Mouse (Mus musculus): ENCODE results near the gene Gm48552.

Gene Gm48552

DNA sequence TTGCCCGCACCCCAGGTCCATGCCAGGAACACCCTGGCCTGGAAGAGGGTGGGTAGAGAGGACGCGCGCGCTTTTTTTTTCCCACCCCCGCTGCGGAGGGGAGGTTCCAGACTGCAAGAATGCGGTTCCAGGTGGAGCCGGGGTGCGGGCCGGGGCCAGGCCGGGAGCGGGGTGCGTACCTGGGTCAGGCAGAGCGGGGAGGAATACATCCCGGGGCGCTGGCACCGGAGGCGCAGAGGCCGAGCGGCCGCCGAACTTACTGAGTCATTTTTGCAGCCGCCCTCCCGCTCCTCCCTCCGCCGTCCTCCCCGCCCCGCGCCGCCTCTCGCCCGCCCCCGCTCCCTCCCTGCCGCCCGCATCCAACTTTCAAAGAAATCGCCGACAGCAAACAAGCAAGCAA, 38.1 kb downstream of the Gm48552 start:
- in situ Hi-C loops (cut with MboI; ENCODE audit: unreplicated experiment in 2 of 2): no loop called here

DNA sequence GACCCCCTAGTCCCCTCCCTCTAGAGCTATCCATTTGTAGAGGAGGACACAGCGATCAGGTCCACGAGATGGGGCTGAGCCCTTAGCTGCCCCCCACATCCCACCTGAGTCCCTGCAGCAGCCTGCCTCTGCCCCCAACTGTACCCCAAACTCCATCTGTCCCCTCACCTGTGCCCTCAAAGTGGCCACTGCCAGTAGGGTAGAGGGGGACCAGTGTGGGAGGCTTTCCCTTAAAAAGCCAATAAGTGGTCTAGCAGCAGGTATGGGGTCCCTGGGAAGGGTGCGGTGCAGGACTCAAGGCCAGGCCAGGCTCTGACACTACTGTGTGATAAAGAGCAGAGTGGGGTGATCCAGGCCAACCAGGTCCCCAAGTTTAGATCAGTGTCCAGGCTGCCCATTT, 38.5 kb downstream of the Gm48552 start:
- in situ Hi-C loops (cut with MboI; ENCODE audit: unreplicated experiment in 2 of 2): no loop called here

DNA sequence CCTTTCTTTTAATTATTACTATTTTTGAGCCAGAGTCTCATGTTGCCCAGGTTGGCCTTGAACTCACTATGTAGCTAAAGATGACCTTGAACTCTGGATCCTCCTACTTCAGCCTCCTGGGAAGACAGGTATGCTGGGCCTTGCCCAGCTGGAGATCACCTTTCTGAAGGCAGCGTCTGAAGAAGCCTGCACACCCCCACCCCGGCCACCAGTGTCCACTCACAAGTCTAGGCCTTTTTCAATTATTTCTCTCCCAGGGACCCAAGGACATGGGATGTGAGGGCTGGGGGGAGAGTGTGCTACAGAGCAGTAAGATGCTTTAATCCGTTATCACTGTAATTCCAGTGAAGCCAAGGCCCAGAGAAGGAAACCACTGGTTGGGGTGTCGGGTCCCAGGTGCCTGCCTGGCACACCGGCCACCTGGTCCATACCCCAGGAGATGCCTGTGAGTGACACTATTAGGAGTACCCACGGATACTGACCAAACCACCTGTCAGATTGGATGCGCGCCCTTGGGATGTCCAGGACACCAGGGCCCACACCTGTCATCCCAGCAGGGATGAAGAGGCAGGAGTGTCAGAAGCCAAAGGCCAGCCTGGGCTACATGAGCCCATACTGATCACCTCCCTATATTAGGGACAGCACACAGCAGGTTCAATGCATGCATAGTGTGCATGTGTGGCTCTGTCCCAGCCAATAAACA, 39.1 kb downstream of the Gm48552 start:
- in situ Hi-C loops (cut with MboI; ENCODE audit: unreplicated experiment in 2 of 2): no loop called here

DNA sequence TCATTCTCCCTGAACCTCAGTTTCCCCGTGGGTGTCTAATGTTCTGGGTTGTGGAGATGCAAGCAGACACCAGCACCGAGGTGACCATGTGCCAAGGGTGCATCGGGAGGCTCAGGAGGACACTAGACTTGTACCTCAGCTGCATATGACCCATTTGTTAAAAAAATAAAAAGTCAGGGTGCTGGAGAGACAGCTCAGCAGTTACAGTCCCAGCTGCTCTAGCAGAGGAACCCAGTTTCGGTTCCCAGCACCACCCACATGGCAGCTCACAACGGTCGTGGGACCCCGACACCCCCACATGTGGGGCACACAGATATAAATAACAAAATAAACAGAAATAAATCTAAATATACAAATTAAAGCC, 39.7 kb downstream of the Gm48552 start:
- in situ Hi-C loops (cut with MboI; ENCODE audit: unreplicated experiment in 2 of 2): no loop called here

DNA sequence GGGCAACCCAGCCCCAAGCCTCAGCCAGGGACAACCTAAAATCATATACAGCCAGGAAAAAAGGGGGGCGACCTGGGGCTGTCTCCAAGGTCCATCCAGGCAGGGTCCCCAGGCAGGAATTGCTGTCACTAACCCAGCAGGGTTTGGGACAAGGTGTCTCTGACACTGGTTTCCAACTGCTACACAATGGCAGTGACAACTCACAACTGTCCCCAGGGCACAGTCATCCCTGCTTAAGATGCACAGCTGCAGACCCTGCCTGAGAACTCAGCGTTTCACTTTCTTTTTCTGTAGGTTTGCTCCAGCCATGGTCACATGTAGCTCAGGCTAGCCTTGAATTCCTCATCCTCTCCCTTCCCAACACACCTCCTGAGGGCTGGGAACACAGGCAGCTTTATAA, 40.3 kb downstream of the Gm48552 start:
- in situ Hi-C loops (cut with MboI; ENCODE audit: unreplicated experiment in 2 of 2): no loop called here

DNA sequence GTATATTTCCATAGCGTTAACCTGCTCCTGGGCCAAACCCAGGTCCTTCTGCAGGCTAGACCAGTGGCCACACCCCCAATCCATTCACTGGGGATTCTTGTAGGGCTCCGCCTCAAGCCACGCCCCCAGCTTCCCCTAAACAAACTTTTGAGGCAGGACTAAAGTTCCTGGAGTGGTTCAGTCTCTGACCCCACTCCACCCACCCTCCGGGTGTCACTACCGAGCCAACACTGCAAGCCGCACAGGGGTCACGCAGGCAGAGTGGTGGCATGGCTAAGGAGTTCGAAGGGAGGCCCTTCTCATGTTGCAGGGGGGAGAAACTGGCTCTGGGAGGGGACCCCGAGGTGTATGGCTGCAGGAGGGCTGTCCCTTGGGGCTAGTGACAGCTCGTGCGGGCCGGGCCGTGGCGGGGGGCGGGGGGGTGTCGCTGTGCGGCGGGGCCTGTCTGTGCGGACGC, 40.8 kb downstream of the Gm48552 start:
- in situ Hi-C loops (cut with MboI; ENCODE audit: unreplicated experiment in 2 of 2): no loop called here

DNA sequence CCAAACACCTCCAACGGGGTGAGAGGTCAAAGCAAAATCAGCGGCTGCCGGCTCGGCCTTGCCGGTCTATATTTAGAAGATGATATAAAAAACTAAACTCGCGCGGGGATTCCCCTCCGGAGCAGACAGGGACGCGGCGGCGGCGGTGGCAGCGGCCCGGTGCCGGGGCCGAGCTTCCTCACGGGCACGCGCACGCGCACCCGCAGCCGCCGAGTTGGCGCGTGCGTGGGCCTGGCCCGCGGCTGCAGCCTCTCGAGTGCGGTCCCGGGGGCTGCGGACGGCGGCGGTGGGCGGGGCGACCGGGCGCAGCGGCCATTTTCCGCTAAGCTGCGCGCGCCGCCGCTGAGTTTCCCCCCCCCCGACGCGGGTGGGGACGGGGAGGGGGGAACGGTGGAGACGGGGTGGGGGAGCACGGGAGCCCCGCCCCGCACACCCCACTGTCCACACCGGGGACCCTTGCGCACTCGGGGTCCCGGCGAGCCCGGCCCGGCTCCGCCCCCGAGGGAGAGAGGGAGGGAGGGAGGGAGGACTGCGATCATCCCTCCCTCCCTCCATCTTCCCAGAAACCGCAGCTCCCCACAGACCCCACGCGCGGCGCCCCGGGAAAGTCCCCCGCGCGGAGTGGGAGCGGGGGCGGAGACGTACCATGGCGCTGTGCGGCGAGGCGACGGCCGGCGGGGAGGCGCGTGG, 41.5 kb downstream of the Gm48552 start:
- in situ Hi-C loops (cut with MboI; ENCODE audit: unreplicated experiment in 2 of 2): no loop called here

DNA sequence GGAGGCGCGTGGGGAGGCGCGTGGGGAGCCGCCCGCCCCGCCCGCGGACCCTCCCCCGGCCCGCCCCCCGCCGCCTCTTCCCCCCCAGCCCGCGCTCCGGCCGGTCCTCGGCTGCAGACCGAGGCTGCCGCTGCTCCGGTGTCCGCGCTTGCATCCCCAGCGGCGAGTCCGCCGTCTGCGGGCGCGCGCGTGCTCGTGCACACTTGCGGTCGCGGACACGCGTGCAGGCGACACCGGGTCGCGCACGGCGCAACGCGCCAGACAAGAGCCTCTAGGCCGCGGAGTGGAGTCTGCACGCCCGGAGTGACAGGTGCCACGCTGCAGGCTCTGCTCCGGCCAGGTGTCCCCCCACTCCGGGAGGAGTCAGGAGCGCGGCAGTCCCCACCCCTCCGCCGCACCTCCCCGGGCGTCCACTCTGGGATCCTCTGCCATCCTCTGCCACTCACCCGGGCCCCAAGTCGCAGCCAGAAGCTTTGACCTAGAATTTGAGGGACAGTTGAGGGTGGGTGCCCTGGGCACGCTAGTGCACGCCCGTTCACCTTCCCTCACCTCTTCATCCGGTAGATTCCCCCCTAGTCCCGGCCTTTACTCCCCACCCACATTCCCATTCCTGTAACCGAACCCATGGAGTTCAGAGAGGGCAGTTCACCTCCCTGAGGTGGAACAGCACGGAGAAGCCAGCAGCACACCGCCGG, 42.2 kb downstream of the Gm48552 start:
- in situ Hi-C loops (cut with MboI; ENCODE audit: unreplicated experiment in 2 of 2): no loop called here

DNA sequence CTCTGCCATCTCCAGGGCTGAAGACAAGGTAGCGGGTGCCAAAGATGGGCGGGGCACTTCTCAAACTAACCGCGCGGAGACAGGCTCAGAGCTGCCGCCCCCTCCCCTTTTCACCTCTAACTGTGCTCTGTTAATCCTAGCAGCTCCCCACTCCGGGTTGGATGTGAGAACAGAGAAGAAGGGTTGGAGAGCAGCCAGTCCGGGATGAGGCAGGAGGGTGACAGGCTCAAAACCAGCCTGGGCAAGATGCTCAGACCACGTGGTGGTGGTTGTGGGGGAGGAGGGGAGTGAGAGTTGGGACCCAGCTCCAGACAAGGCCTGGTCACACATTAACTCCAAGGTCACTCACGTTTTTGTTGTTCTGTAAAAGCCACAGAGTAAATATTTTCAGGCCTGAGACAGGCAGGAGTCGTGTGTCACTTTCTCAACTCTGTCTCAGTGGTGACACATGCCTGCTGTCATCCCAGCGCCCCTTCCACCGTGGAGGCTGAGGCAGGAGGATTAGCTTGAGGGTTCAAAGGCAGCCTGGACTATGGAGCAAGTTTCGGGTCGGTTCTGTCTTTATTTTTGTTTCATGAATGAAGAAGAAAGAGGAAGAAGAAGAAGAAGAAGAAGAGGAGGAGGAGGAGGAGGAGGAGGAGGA, 42.8 kb downstream of the Gm48552 start:
- in situ Hi-C loops (cut with MboI; ENCODE audit: unreplicated experiment in 2 of 2): no loop called here

DNA sequence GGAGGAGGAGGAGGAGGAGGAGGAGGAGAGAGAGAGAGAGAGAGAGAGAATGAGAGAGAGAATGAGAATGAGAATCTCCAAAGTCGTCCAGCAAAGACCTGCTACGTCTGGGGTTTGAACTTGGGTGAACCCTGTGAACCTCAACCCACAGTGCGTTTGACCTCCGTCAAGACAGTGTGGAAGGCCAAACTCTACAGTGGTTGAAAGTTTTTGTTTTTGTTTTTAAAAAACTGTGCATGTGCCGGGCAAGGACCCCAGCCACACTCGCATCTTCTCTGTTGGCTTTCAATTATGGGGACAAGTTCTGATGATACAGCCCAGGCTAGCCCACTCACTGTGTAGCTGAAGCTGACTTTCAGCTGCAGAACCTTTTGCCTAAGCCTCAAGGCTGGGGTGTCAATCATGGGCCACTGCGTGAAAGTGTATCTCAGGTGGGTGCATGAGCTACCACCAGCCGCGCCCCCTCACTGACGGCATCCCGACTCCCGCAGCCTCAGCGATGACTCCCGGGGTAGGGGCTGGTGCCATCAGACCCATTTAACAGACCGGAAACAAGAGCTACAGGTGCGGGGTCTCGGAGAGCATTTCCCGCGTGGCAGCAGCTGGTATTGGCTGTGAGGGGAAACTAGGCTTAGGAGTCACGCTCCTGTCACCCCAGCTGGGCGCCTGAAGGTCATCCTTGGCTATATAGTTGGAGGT, 43.5 kb downstream of the Gm48552 start:
- in situ Hi-C loops (cut with MboI; ENCODE audit: unreplicated experiment in 2 of 2): no loop called here

DNA sequence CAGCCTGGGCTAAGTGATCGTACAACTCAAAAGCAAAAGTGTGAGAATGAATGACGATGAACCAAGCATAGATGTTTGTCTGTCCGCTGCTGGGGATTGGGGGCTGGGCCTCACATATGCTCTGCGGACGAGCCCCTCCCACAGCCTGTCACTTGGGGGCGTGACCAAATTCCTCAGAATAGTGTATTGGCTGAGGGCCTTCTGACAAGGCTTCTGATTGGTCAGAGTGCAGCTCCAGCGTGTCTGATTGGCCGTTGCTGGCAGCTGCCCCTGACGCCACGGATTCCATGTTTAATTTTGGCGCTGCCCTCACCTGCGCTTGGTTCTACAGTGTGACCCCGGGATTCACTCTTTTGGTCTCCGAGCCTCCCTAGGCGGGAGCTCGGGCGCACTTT, 44.1 kb downstream of the Gm48552 start:
- in situ Hi-C loops (cut with MboI; ENCODE audit: unreplicated experiment in 2 of 2): no loop called here

DNA sequence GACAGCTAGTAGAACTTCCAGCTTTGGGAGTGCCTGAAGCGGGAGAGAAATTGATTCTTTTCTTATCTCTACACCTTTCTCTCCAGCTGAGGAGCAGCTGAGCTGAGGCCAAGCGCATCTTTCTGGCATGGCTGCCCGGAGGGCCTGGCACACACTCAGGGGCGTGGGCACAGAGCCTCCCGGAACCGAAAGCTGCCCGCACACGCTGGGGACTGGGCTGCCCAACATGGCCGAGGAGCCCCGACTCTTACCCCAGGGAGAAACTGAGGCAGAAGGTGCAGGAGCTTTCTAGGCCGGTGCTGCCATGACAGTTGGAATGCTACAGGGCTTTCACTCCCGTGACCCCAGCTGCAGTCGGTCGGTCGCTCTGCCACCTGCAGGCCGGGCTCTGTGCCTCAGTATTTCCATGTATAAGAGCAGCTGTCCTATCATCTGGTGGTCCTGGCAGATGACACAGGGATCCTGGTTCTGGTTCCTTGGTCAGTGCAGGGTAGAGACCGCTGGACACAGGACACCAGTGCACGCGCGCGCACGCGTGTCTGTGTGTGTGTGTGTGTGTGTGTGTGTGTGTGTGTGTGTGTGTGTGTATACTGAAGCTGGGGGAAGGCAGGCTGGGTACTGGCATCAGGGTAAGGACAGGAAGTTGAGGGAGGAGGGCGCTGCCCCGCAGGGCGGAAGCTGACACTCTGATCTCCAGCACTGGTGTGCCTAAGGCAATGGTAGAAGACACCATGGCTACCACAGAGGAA, 44.9 kb downstream of the Gm48552 start:
- in situ Hi-C loops (cut with MboI; ENCODE audit: unreplicated experiment in 2 of 2): no loop called here

DNA sequence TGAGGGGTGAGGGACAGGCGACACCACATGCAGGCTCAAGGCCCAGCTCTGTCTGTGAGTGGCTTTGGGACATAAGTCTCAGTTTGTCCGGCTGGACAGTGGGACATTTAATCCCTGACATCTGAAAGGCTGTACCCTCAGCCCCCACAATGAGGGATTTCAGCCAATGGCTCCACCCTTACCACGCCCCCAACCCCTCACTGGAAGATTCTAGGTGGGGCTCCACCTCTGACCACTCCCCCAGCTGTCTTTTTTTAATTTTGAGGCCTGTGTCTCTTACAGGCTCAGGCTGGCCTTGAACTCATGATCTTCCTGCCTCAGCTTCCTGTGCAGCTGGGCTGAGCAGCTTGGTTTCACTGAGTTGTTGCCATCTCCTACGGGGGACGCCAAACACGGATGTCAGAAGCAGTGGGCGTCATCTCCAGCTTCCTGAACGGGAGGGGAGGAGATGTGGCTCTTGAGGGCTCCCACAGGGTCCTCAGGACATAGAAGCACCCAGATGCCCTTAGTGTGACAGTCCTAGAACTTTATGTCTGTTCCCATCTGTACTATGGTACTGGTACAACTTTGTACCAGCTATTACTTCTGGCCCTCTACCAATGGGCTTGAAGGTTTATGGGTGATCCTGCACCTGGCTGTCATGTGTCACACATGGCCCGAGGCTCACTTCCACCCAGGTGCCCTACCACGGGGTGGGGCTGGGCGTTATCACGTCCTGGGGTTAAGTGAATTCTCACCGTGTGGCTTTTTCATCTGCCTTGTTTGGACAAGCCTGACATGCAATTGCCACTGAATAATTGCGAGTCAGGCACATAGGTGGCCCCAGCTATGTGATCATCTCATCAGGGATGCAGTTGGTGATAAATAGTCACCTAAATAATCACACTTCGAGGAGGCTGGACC, 45.8 kb downstream of the Gm48552 start:
- in situ Hi-C loops (cut with MboI; ENCODE audit: unreplicated experiment in 2 of 2): no loop called here

DNA sequence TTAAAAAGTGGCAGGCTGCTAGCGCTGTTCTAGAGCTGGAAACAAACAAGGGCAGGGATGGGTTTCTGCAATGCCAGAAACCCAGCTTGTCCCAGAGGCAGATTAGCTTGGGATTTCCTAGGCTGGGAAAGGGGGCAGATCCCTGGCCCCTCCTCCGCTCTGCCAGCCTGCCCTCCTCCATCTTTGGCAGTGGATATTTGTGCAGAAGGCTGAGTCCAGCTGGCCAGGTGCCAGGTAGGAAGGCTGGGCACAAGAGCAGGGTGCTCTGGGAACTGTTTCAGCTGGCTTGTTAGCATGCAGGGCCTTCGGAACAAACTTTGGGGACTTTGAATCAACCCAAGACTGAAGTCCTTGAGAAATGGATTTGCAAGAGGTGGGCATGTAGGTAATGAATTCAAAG, 46.6 kb downstream of the Gm48552 start:
- in situ Hi-C loops (cut with MboI; ENCODE audit: unreplicated experiment in 2 of 2): no loop called here

Measured in v-Abl transformed pro-B cells (cell line).